Mouse (Mus musculus): ENCODE data around the gene Gtf2ird2.

Gtf2ird2 gene

GRCm38 (mm10) chr5:134183880-134184808, at the start of gene Gtf2ird2:
Gene Gtf2ird2, plus strand, starts transcription at chr5:134184019.
- peak; percentile 96 for DNase-seq (ENCODE audit: low read depth, low spot score)

DNA sequence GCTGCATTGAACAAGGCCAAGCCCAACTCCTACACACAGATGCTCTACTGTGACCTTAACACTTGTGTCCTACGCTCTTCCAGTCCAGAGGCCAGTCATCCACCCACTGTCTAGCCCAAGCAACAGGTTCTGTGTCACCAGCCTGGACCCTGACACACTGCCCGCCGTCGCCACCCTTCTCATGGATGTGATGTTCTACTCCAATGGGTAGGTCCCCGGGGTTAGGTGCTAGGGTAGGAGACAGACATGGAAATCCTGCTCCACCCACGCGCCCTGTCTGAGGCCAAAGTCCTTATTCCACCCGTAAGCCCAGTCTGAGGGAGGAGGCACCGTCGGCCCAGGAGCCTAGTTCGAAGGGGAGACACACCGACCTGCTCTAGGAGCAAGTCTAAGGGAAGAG, 47.8 kb upstream of the Gtf2ird2 start:
- DNase-seq (ENCODE audit: low read depth, low spot score), result no peak

GRCm38 (mm10) chr5:134137933-134138332, 45.9 kb upstream of the Gtf2ird2 start:
- no peak for DNase-seq (ENCODE audit: low read depth, low spot score)

GRCm38 (mm10) chr5:134139429-134139828, 44.4 kb upstream of the Gtf2ird2 start:
- DNase-seq (ENCODE audit: low read depth, low spot score), result no peak

- no peak for DNase-seq (ENCODE audit: low read depth, low spot score)
These were observed 42.6 kb upstream of the Gtf2ird2 start for GRCm38 (mm10) chr5:134141236-134141635.

- DNase-seq (ENCODE audit: low read depth, low spot score), result no peak
These were observed 41.4 kb upstream of the Gtf2ird2 start for GRCm38 (mm10) chr5:134142381-134142780.

- no peak for DNase-seq (ENCODE audit: low read depth, low spot score)
These were observed 38.8 kb upstream of the Gtf2ird2 start for GRCm38 (mm10) chr5:134144986-134145385.

DNA sequence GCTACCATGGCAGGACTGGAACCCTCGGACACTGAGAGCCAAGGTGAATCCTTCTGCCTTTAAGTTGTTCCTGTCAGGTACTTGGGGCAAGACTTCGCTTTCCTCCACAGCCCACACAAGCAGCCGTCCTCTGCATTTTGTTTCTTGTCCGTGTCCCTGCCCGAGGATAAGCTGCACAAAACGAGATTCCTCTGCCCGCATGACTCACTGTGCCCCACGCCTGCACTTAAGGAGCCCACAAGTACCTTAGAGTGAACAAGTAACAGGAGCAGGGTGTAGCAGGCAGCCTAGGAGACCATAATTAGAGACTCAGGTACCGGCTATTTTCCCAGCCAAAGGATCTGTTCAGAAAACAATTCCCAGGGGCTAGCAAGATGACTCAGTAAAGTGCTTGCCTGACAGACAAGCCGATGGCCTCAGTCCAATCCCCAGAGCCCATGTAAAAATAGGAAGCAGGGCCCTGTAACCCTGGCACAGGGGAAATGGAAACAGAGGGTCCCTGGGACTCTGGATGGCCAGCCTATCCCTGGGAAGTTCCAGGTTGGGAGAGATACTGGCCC, 36.5 kb upstream of the Gtf2ird2 start:
- DNase-seq (ENCODE audit: low read depth, low spot score), result no peak

DNA sequence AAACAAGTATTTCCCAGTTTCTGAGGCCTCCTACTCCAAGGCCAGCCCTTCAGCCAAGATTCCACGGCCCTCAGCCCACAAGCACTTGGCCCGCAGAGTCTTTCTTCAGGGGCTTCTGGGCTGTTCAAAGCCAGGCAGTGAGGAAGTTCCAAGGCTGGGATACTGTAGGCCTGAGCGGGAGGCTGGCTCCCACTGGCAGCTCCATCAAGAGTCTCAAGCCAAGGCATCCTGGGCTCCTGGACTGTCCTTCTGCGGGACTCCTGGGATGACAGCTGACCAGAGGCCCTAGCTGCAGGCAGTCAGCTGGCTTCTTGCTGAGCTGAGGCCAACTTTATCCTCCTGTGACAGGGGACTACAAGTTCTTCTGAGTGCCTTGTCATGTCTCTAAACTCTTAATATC, 35.7 kb upstream of the Gtf2ird2 start:
- no peak for DNase-seq (ENCODE audit: low read depth, low spot score)

- no peak for DNase-seq (ENCODE audit: low read depth, low spot score)
These were observed 31.9 kb upstream of the Gtf2ird2 start for GRCm38 (mm10) chr5:134151895-134152294.

DNA sequence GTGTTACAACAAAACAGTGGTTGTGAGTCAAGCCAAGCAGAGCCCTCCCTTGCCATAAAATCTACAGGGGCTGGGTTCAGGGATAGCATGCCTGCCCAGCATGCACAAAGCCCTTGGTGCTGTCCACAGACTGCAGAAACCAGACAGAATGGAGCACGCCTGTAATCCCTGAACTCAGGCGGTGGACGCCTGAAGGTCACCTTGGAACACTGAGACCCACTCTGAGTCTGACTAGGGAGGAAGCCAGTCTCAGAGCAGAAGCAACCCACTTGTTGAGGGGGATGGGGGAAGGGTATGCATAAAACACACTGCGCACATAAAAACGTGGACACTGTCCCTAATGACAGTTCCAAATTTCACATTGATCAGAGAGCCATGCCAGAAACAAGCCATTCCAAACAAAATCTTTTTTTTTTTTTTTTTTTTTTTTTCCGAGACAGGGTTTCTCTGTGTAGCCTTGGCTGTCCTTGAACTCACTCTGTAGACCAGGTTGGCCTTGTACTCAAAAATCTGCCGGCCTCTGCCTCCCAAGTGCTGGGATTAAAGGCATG, 27.8 kb upstream of the Gtf2ird2 start:
- no peak for DNase-seq (ENCODE audit: low read depth, low spot score)

DNA sequence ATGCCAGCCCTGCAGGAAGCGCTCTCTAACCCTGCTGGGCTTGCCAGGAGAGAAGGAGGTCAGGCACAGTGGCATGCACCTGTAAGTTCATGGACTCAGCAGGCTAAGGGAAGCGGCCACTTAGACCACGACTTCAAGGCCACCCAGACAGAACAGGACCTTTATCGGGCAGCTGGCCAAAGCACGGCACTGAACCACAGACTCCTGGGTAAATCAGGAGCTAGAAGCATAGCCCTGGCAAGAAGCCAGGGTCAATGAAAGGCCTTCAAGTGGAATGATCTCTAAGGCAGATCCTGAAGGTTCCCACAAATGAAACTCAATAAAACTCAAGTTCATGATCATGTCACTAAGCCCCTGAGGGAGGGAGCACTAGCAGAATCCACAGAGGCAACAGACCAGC, 19.1 kb upstream of the Gtf2ird2 start:
- no peak for DNase-seq (ENCODE audit: low read depth, low spot score)

GRCm38 (mm10) chr5:134166642-134167041, 17.2 kb upstream of the Gtf2ird2 start:
- DNase-seq (ENCODE audit: low read depth, low spot score), result no peak

- DNase-seq (ENCODE audit: low read depth, low spot score), result no peak
These were observed 15.8 kb upstream of the Gtf2ird2 start for GRCm38 (mm10) chr5:134168033-134168432.

DNA sequence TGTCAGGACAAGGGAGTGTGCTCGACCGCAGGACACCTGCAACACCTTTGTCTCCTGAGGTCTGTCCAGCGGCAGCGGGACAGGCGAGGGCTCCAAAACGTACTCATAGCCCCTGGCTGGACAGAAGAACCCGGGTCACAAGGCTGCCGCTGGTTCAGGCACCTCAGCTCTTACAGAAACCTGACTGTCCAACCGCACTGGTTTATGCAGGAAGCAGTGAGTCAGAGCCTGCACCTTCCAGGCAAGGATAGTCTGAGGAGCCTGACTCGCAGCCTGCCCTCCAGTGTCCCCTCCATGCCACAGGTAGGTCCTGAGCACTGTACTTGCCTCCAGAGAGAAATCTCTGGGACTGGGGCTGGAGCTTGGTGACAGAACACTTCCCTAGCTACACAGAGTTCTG, 14.6 kb upstream of the Gtf2ird2 start:
- no peak for DNase-seq (ENCODE audit: low read depth, low spot score)

GRCm38 (mm10) chr5:134170167-134170566, 13.7 kb upstream of the Gtf2ird2 start:
- no peak for DNase-seq (ENCODE audit: low read depth, low spot score)

- no peak for DNase-seq (ENCODE audit: low read depth, low spot score)
These were observed 10.6 kb upstream of the Gtf2ird2 start for GRCm38 (mm10) chr5:134173206-134173605.

DNA sequence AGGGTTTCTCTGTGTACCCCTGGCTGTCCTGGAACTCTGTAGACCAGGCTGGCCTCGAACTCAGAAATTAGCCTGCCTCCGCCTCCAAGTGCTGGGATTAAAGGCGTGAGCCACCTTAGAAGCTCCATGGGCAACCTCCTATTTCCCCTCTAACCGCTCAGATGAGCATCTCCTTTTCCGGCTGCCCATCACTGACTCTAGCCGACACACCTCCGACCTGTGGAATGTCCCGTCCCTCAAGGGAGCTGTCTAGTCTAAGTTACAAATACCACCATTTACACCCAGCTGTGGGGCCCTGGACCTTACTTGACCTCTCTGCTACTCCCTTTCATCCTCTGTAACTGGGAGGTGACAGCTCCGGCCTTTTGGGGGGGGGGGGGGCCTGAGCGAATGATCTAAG, 8.1 kb upstream of the Gtf2ird2 start:
- no peak for DNase-seq (ENCODE audit: low read depth, low spot score)

DNA sequence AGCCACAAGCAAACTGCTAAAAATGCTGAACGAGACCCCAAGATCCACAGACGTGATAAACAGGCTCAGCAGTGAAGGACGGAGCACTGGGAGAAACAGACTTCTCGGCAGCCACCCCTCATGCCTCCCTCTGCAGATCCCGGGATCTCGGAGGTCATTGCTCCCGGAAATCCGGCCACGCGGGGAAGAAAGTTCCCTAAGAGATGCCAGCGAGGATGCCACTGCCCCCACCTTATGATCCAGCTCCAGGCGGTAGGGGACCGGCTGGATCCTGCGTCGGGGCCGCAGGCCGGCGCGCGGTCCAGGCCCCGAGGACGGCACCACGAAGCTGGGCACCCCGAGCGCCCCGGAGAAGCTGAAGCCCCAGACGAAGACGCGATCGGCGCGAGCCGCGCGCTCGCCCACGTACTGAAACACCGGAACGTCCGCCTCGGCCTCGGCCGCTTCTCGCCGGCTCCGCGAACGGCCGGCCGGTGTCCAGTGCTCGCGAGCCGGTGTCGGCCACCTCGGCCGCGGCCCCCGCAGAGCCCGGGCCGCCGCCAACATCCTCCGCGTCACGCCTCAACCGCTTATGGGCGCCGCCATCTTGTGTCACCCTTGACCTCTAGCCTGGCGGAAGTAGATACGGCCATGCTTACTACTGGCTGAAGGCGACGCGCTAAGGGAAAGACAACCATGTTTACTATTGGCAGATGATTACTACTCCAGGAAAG, 7.5 kb upstream of the Gtf2ird2 start, which contains the start of gene Rcc1l:
Rcc1l (minus strand) TSS at position 606 of the 713 bp plus-strand sequence.
- peak; percentile 84 for DNase-seq (ENCODE audit: low read depth, low spot score)

DNA sequence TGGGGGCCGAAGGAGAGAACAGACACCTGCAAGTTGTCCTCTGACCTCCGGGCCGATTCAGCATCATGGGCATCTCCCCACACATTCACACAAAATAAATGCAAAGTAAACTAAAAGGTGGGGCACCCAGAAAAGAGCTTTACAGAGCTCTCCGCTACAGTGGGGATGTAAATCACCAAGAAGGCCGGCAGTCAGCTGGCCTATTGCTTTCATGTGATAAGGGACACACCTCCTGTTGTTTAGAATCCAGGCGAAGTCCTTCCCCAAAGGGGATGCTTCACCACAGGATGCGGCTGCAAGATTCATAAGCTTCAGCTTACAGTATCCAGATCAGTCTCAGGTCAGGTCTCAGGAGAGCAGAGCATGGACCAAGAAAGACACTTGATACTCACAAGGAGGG, 5.3 kb upstream of the Gtf2ird2 start:
- DNase-seq (ENCODE audit: low read depth, low spot score), result no peak

DNA sequence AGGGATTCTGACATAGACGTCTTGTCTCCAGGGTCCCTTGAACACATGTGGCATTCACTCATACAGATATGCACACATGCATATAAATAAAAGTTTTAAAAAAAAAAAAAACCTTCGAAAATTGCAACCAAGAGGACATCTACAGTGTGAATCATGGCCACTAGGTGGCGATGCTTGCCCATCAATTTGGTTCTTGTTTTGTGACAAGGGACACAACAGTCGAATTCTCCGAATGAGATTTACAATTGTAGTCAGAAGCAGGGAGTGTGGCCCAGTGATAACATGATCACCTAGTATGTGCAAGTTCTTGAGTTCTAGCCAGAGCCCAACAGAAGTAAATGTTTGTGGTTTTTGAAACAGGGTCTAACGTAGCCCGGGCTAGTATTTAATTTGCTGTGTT, 3.9 kb upstream of the Gtf2ird2 start:
- DNase-seq (ENCODE audit: low read depth, low spot score), result peak; percentile 67

DNA sequence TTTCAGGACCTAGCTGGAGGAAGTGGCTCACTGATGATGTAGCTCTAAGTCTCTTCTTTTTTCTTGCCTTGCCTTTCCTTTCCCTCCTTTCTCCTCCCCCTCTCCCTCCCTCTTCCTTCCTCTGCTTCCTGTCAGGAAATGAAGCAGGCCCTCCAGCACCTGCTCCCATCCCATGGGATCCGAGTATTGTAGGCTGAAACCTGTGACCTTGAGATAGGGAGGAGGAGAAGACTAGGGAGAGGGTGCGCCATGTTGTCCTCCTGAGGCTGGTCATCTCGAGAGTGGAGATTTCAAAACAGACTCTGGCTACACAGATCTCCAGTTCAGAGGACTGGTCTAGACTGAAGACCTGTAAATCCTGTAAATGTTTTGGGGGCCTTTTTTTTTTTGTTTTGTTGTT, 1.6 kb upstream of the Gtf2ird2 start:
- no peak for DNase-seq (ENCODE audit: low read depth, low spot score)
